Mouse (Mus musculus): Measurements from ENCODE around the gene Lamtor3. TPM values are rescaled to one million over a fixed set of nuclear protein-coding genes. Genes with fewer than 3 reads are reported as not detected.
"Not testable (repeated sequence)": the region's sequence is repeated elsewhere in the genome, so short reads cannot be mapped to it uniquely, and the experiment has no call there.

Gene Lamtor3
- polyA plus RNA-seq, 2 experiments = 77.4 to 109 TPM

GRCm38 (mm10) chr3:137961736-137962385 is 43.6 kb downstream of the Lamtor3 start:
- Histone ChIP-seq H3K36me3 (ENCODE audit: control insufficient read depth, insufficient read depth, low read length) (no peaks in the 10 kb centered on the region), H3K4me2 (replicated peaks; ENCODE audit: low read depth, low read length, severe bottlenecking) (no peak overlapping the region), H3K9ac (ENCODE audit: low read depth, low read length, severe bottlenecking) (no peak overlapping the region), H3K4me1 (ENCODE audit: control insufficient read depth, insufficient read depth, low read length) (no peaks in the 10 kb centered on the region), H3K27ac (replicated peaks; ENCODE audit: low read depth, low read length) (no peak overlapping the region), H3K4me3 (replicated peaks; ENCODE audit: low read length) (no peak overlapping the region), H3K9me3 (ENCODE audit: control insufficient read depth, low read length) (no peaks in the 10 kb centered on the region), H3K27me3 (ENCODE audit: control insufficient read depth, insufficient read depth, low read length) (no peaks in the 10 kb centered on the region)
- TF ChIP-seq POLR2A (IDR thresholded peaks at IDR 0.05; ENCODE audit: borderline replicate concordance, extremely low read depth, insufficient read depth, insufficient read length) = no peak
- no peak for DNase-seq (ENCODE audit: low spot score)
- ATAC-seq (ENCODE audit: low FRiP score, low read depth) = no peak
- 61% methylated on average over 8 of the region's 8 CpGs for WGBS

GRCm38 (mm10) chr3:137963508-137963907 is 45.2 kb downstream of the Lamtor3 start:
- Histone ChIP-seq H3K27ac (replicated peaks; ENCODE audit: low read depth, low read length) (no peak overlapping the region), H3K9ac (ENCODE audit: low read depth, low read length, severe bottlenecking) (no peak overlapping the region), H3K4me3 (replicated peaks; ENCODE audit: low read length) (no peak overlapping the region), H3K4me2 (replicated peaks; ENCODE audit: low read depth, low read length, severe bottlenecking) (no peak overlapping the region), H3K4me1 (ENCODE audit: control insufficient read depth, insufficient read depth, low read length) (no peaks in the 10 kb centered on the region), H3K27me3 (ENCODE audit: control insufficient read depth, insufficient read depth, low read length) (no peaks in the 10 kb centered on the region), H3K9me3 (ENCODE audit: control insufficient read depth, low read length) (no peaks in the 10 kb centered on the region), H3K36me3 (ENCODE audit: control insufficient read depth, insufficient read depth, low read length) (no peaks in the 10 kb centered on the region)
- no peak for ATAC-seq (ENCODE audit: low FRiP score, low read depth)
- TF ChIP-seq POLR2A (IDR thresholded peaks at IDR 0.05; ENCODE audit: borderline replicate concordance, extremely low read depth, insufficient read depth, insufficient read length) = no peak
- DNase-seq (ENCODE audit: low spot score) = no peak
- WGBS = 71% methylated on average over 8 of the region's 8 CpGs

- not testable (repeated sequence) for H3K9me3 ChIP-seq (ENCODE audit: control insufficient read depth, low read length); H3K27me3 ChIP-seq (ENCODE audit: control insufficient read depth, insufficient read depth, low read length); H3K4me3 ChIP-seq (replicated peaks; ENCODE audit: low read length); H3K9ac ChIP-seq (ENCODE audit: low read depth, low read length, severe bottlenecking); H3K36me3 ChIP-seq (ENCODE audit: control insufficient read depth, insufficient read depth, low read length); ATAC-seq (ENCODE audit: low FRiP score, low read depth); H3K4me1 ChIP-seq (ENCODE audit: control insufficient read depth, insufficient read depth, low read length); H3K27ac ChIP-seq (replicated peaks; ENCODE audit: low read depth, low read length); H3K4me2 ChIP-seq (replicated peaks; ENCODE audit: low read depth, low read length, severe bottlenecking); DNase-seq (ENCODE audit: low spot score)
- WGBS = 63% methylated on average over 1 of the region's 1 CpGs
Observed at GRCm38 (mm10) chr3:137964014-137964413, 45.7 kb downstream of the Lamtor3 start.

GRCm38 (mm10) chr3:137968105-137968819 is 50.0 kb downstream of the Lamtor3 start:
- ATAC-seq (ENCODE audit: low FRiP score, low read depth) = no peak
- Histone ChIP-seq H3K4me3 (replicated peaks; ENCODE audit: low read length) (no peak overlapping the region), H3K9me3 (ENCODE audit: control insufficient read depth, low read length) (no peaks in the 10 kb centered on the region), H3K4me1 (ENCODE audit: control insufficient read depth, insufficient read depth, low read length) (no peaks in the 10 kb centered on the region), H3K27ac (replicated peaks; ENCODE audit: low read depth, low read length) (no peak overlapping the region), H3K27me3 (ENCODE audit: control insufficient read depth, insufficient read depth, low read length) (no peaks in the 10 kb centered on the region), H3K9ac (ENCODE audit: low read depth, low read length, severe bottlenecking) (no peak overlapping the region), H3K4me2 (replicated peaks; ENCODE audit: low read depth, low read length, severe bottlenecking) (no peak overlapping the region), H3K36me3 (ENCODE audit: control insufficient read depth, insufficient read depth, low read length) (no peaks in the 10 kb centered on the region)
- no peak for DNase-seq (ENCODE audit: low spot score)
- 88% methylated on average over 14 of the region's 14 CpGs for WGBS
- TF ChIP-seq POLR2A (IDR thresholded peaks at IDR 0.05; ENCODE audit: borderline replicate concordance, extremely low read depth, insufficient read depth, insufficient read length) = no peak

- H3K4me3 ChIP-seq (replicated peaks; ENCODE audit: low read length) = no peak overlapping the region
- no peak for TF ChIP-seq POLR2A (IDR thresholded peaks at IDR 0.05; ENCODE audit: borderline replicate concordance, extremely low read depth, insufficient read depth, insufficient read length)
- H3K9ac ChIP-seq (ENCODE audit: low read depth, low read length, severe bottlenecking) = no peak overlapping the region
- H3K9me3 ChIP-seq (ENCODE audit: control insufficient read depth, low read length) = no peaks in the 10 kb centered on the region
- 86% methylated on average over 9 of the region's 9 CpGs for WGBS
- no peak for DNase-seq (ENCODE audit: low spot score)
- H3K36me3 ChIP-seq (ENCODE audit: control insufficient read depth, insufficient read depth, low read length) = no peaks in the 10 kb centered on the region
- no peak for ATAC-seq (ENCODE audit: low FRiP score, low read depth)
- H3K27ac ChIP-seq (replicated peaks; ENCODE audit: low read depth, low read length) = no peak overlapping the region
- H3K4me2 ChIP-seq (replicated peaks; ENCODE audit: low read depth, low read length, severe bottlenecking) = no peak overlapping the region
- no peaks in the 10 kb centered on the region for H3K4me1 ChIP-seq (ENCODE audit: control insufficient read depth, insufficient read depth, low read length)
- no peaks in the 10 kb centered on the region for H3K27me3 ChIP-seq (ENCODE audit: control insufficient read depth, insufficient read depth, low read length)
Observed at GRCm38 (mm10) chr3:137968820-137969486, 50.6 kb downstream of the Lamtor3 start.
